Mouse (Mus musculus) regulatory T cell (primary cell): ENCODE measurements around the gene Prr5l.

Experiments used
- in situ Hi-C: fragments of 300-600 bp; cut with MboI, MseI; formaldehyde crosslinking; loops from one replicate; pipeline ENCODE4 v1.15.1; 2025; ENCODE audit warnings: high pct_unique_total_duplicates

The Prr5l gene

GRCm38 (mm10) chr2:101729472-101729871 is 153.4 kb downstream of the Prr5l start:
- in situ Hi-C loops: no loop called here

GRCm38 (mm10) chr2:101727787-101728186 is 155.0 kb downstream of the Prr5l start:
- in situ Hi-C loops: no loop called here

- in situ Hi-C loops: no loop called here
Observed at GRCm38 (mm10) chr2:101723333-101723881, 159.4 kb downstream of the Prr5l start.

GRCm38 (mm10) chr2:101722370-101723332 is 160.2 kb downstream of the Prr5l start:
- in situ Hi-C loops: no loop called here

GRCm38 (mm10) chr2:101721835-101722234 is 161.0 kb downstream of the Prr5l start:
- in situ Hi-C loops: no loop called here

- in situ Hi-C loops: loop anchor here (5.0 kb wide), 2 partner anchors 105 to 155 kb away; no protein-coding TSS in a partner anchor
Observed at GRCm38 (mm10) chr2:101717162-101717561, 165.7 kb downstream of the Prr5l start.

GRCm38 (mm10) chr2:101715650-101716323 is 167.0 kb downstream of the Prr5l start:
- in situ Hi-C loops: loop anchor here (5.0 kb wide), 2 partner anchors 107 to 157 kb away; no protein-coding TSS in a partner anchor

- in situ Hi-C loops: no loop called here
Observed at GRCm38 (mm10) chr2:101711608-101712007, 171.2 kb downstream of the Prr5l start.

GRCm38 (mm10) chr2:101705941-101706485 is 176.8 kb downstream of the Prr5l start:
- in situ Hi-C loops: no loop called here

GRCm38 (mm10) chr2:101699284-101699683 is 183.5 kb downstream of the Prr5l start:
- in situ Hi-C loops: loop anchor here (10.0 kb wide), 1 partner anchor 396 kb away; no protein-coding TSS in a partner anchor

- in situ Hi-C loops: loop anchor here (10.0 kb wide), 1 partner anchor 399 kb away; no protein-coding TSS in a partner anchor
Observed at GRCm38 (mm10) chr2:101695584-101695983, 187.2 kb downstream of the Prr5l start.

GRCm38 (mm10) chr2:101693577-101694215 is 189.1 kb downstream of the Prr5l start:
- in situ Hi-C loops: loop anchor here (10.0 kb wide), 1 partner anchor 401 kb away; no protein-coding TSS in a partner anchor

- in situ Hi-C loops: loop anchor here (10.0 kb wide), 1 partner anchor 402 kb away; no protein-coding TSS in a partner anchor
Observed at GRCm38 (mm10) chr2:101693043-101693442, 189.8 kb downstream of the Prr5l start.

- in situ Hi-C loops: loop anchor here (10.0 kb wide), 1 partner anchor 404 kb away; no protein-coding TSS in a partner anchor
Observed at GRCm38 (mm10) chr2:101690252-101690827, 192.5 kb downstream of the Prr5l start.

GRCm38 (mm10) chr2:101688011-101688410 is 194.8 kb downstream of the Prr5l start:
- in situ Hi-C loops: loop anchor here (10.0 kb wide), 1 partner anchor 107 kb away; no protein-coding TSS in a partner anchor

GRCm38 (mm10) chr2:101684421-101684820 is 198.4 kb downstream of the Prr5l start:
- in situ Hi-C loops: loop anchor here (10.0 kb wide), 1 partner anchor 110 kb away; no protein-coding TSS in a partner anchor

- in situ Hi-C loops: no loop called here
Observed at GRCm38 (mm10) chr2:101679164-101679784, 203.6 kb downstream of the Prr5l start.

GRCm38 (mm10) chr2:101678236-101679021 is 204.4 kb downstream of the Prr5l start, which contains the start of gene Traf6:
Gene Traf6 (plus strand): TSS chr2:101678429.
- in situ Hi-C loops: no loop called here

- in situ Hi-C loops: no loop called here
Observed at GRCm38 (mm10) chr2:101673547-101673946, 209.3 kb downstream of the Prr5l start.
